Mouse (Mus musculus) embryo, embryonic 10 days (tissue): ENCODE results near the gene Nup35.
A peak's percentile ranks its signal among the peaks of the same experiment; 100 is the strongest.

Experiments
- DNase-seq: peaks from one replicate; pipeline ENCODE4 v3.0.0-alpha.2; 2015; ENCODE audit warnings: low spot score

Gene Nup35

DNA sequence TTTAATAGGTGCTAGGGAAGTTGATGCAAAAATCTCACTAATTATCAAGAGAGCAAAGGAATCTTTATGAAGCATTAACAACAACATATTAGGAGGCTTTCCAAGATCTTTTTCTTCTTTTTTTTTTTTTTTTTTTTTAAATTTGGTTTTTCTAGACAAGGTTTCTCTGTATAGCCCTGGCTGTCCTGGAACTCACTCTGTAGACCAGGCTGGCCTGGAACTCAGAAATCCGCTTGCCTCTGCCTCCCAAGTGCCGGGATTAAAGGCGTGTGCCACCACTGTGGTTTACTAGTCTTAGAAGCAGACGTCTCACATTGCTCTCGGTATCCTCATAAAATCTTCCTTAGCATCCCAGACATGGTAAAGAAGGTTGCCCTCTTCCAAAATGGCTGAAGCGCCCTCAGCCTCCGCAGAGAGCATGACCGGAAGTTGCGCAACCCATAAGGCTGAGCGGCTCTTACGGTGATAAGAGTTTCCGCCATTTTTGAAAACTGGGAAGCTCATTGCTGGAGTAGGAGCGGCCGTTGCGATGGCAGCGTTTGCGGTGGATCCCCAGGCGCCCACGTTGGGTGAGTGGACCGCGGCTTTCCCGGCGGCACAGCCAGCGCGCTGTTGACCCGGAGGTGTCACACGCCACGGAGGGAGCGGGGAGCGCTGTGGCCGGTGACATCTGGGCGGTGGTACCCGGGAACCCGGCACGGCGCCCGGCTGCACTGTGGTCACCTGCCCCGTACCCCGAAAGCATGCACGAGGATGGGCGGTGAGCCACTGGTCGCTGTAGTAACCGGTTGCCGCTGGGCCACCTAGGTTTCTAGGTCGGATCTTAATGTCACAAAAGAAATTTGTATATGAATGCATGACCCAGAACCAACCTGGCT, 21.6 kb downstream of the Nup35 start:
- DNase-seq, result peak; percentile 96

DNA sequence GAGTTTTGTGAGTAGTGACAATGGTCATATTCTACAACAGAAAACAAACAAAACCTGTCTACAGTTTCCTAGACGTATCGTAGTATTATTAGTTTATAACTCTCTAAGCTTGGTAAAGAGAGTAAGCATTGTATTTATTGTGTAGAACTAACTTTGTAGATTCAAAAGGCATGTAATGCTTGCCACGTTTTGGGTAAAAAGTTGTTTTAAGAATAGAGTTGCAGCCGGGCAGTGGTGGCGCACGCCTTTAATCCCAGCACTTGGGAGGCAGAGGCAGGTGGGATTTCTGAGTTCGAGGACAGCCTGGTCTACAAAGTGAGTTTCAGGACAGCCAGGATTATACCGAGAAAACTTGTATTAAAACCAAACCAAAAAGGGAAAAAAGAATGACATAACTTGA, 22.4 kb downstream of the Nup35 start:
- DNase-seq, result no peak

DNA sequence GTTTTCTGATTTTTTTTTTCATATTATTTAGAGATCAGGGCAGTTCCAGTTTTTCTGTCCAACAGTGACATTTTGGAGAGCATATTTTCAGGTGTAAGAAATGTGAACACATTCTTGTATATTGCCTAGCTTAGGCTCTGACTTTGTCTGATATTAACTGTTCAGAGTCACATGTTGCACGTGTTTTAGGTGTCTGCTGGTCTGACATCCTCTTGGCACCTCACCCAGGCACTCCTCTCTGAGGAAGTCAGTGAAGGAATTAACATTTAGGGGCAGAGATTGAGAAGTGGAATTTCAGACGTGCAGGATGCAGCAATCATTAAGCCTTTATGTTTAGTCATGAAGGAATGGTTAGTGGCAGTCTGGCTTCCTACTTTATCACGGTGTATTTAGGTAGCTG, 22.8 kb downstream of the Nup35 start:
- DNase-seq, result no peak

DNA sequence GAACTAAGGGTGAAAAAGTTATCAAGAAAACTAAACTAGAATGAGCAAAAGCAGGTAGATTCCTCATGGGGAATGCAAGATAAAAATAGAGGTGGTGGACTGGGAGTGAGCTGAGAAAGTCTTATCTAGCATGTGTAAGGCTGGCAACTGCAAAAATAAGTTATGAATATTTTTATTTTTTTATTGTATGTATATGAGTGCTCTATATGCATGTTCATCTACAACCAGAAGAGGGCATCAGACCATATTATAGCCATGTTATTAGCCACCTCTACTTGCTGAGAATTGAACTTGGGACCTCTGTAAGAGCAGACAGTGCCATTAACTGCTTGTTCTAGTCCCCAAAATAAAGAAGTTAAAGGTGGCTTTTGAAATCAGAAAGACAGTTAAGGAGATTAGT, 44.4 kb downstream of the Nup35 start:
- DNase-seq, result no peak

DNA sequence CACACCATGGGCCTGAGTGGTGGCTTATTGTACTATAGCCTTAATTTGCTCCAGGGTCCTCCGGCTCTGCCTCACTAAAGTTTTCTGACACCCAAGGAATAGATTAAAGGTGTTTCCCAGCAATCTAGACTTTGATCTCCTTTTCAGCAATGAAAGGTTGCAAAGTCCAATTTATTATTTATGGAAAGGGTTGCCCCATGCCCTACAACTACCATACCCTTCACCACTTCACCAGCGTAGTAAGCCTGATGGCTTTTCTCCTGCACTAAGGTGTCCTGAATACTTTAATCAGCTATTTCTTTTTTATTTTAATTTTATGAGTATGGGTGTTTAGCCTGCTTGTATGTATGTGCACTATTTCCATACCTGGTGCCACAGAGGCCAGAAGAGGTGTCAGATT, 45.6 kb downstream of the Nup35 start:
- no peak for DNase-seq

DNA sequence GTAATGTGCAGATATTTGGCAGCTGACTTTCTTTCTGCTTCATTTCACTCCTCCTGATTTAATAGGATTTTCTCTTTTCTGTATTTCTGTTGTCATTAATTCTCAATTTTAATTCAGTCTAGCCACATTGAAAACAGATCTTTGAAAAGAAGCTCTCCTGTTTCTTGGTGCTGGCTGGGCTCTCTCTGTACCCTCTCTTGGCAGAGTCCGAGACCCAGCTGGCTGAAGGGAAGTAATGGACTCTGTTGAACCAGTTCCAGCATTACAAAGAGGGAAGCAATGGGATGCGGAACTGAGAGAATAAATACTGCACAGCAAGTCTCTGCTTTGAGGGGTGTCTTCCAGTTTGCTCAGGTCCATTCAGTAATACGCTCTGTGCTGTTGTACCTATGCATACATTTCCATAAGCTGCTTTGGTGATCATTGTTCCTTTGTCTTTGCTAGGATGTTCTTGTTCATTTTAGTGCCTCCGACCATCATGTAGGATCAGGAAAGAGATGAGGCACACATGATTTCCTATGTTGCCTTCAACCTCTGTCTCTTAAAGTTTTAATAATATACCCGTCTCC, 50.4 kb downstream of the Nup35 start:
- DNase-seq, result no peak

DNA sequence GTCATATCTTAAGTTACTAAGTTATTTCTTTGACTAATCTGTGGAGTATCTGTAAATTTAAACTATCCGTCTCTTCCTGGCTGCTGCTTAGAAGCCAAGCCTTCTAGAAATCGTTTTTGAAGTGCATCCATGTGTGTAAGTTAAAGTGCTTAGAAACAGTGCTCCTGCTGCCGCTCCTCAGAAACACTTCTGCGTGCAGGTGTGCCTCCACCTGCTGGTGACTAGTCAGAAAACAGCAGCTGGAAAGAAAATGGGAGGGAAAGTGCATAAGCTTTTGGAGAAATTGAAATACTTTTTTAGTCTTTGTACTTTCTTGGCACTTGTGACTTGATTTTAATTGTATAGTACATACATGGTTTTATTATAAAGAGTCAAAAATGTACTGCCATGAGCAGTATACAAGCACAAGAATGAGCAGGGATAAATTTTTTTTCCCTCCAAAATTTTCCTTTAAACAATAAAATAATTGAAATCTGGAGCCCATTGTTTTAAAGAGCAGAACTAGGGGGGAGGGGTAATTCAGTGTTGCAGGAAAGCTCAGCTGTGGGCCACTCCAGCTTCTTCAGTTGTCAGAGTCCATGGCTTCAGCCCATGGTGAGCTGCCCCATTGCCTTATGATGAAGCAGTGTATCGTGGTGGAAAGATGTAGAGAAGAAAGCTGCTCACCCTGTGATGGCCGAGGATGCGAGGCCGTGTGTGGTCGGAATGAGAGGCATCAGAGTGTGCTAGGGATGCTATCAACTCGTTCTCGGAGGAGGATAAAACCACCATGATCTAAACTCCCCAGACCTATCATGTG, 53.0 kb downstream of the Nup35 start:
- DNase-seq, result peak; percentile 19

DNA sequence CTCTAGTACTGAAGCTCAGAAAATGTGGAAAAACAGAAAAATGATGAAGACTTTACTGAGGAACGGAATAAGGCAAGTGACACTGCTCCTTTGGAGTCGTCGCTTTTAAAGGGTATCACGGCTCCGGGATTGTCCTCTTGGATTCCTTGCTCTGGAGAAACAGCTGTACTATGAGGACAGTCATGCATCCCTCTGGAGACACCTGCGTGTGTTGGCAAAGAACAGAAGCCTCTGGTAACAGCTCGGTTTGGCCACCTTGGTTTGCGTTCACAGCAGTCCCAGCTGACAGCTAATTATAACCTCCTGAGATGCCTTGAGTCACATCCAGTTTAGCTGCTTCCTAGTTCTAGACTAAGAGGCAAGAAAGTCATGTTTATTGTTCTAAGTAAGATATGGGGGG, 61.8 kb downstream of the Nup35 start:
- DNase-seq, result no peak

DNA sequence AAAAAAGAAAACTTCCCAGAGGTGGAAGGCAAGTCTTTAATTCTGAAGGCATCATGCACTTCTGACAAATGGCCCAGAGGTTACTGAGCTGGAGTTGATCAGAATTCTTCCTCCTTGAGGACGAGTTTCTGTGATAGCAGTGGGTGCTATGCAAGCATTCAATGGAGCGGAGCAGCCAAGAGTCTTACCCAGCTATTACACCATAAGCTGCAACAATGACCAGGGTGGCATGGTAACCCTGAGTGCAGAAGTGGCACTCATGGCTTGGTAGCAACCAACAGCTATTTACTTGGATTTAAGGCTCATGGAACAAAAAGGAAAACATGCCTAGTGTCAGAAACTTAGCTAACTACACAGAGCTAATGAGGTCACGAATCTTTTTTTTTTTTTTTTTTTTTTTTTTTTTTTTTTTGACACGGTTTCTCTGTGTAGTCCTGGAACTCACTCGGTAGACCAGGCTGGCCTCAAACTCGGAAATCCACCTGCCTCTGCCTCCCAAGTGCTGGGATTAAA, 66.7 kb downstream of the Nup35 start:
- no peak for DNase-seq

DNA sequence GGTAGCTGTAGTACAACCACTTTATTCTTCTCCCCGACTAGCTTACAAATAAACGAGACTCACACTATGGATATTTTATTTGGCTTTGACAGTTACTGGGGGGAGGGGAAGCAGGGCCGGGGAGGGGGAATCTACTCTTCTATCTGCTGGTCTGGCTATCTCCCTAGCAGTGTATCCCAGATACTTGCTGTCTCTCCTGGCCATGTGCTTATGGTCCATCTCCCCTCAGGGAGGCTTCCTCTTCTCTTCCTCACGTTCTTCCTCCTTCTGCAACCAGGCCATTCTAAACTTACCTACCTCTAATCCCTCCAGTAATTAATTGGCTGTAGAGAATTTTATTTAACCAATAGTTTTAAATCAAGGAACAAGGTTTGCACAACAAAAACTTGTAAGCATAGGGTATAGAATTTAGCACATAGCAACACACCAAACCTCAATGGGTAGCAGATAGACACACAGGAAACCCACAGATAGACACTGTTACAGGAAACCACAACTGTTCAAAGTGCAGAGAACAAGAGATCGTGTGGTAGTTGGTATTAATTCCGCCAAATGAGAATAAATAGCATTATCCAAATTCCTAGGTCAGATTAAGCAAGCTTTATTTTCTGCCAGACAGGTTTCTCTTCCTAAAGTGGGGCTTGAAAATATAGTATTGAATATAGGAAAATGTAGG, 67.5 kb downstream of the Nup35 start:
- no peak for DNase-seq

DNA sequence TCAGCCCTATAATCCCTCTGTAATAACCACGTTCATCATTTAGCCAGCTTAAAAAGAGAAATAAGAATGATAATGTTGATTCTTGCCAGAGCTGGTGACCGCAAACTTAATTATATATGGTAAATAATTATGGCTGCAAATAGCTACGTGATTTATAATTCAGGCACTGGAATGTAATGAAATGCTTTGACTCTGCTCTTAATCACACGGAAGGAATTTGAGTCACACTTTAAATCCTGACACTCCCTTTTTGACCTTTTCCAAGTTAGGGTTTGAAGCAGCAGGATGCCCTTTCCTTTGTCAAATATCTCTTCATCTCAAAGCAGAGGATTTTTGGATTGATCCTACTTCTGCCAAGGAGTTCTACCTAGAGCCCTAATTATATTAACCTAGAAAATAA, 71.2 kb downstream of the Nup35 start:
- no peak for DNase-seq

DNA sequence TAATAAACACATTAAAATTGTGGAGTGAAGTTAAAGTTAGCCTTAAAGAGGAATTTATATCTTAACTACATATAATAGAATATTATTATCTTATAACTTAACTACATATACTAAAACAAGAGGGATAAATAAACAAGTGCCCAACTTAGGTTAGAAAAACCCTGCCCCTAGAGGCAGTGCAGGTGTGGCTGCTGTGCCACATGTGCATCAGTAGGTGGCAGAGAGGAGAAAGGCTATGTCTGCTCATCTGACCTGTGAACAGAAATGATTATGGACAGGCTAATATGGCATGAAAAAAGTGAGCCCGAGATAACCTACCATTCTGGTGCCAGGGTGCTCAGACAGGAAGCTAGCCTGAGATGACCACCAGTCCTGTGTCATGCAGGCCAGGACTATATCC, 90.4 kb downstream of the Nup35 start:
- DNase-seq, result no peak
